Mouse (Mus musculus) myocyte (in vitro differentiated cells): ENCODE data around the gene Orai3. TPM values are rescaled to one million over a fixed set of nuclear protein-coding genes. Genes with fewer than 3 reads are reported as not detected.

Source experiments
- H3K27me3 ChIP-seq: one replicate; pipeline ENCODE4 v1.6.1; 2011; ENCODE audit not compliant: control insufficient read depth, insufficient read depth, insufficient read length
- H3K36me3 ChIP-seq: one replicate; pipeline ENCODE4 v1.6.1; 2011; ENCODE audit not compliant: control insufficient read depth, insufficient read depth
- H3K4me2 ChIP-seq: one replicate; pipeline ENCODE4 v1.6.1; 2011; ENCODE audit warnings: low read depth, control low read depth
- H3K4me3 ChIP-seq: one replicate; pipeline ENCODE4 v1.5.1; 2011; ENCODE audit warnings: mild to moderate bottlenecking, control low read depth, moderate library complexity
- H3K79me2 ChIP-seq: one replicate; pipeline ENCODE4 v1.6.1; 2011; ENCODE audit not compliant: control insufficient read depth, insufficient read depth
- H3ac ChIP-seq: one replicate; pipeline ENCODE4 v1.6.1; 2011; ENCODE audit not compliant: control insufficient read depth, insufficient read length
- CEBPB ChIP-seq: IDR thresholded peaks from 2 replicates; pipeline ENCODE4 v1.6.1; 2011; ENCODE audit warnings: mild to moderate bottlenecking, moderate library complexity; ENCODE audit not compliant: poor library complexity, insufficient read depth, severe bottlenecking
- E2F4 ChIP-seq: IDR thresholded peaks from one replicate; pipeline ENCODE4 v1.6.1; 2011; ENCODE audit warnings: mild to moderate bottlenecking, control low read depth, moderate library complexity; ENCODE audit not compliant: insufficient read depth
- MAX ChIP-seq: IDR thresholded peaks from one replicate; pipeline ENCODE4 v1.6.1; 2011; ENCODE audit warnings: low read depth, mild to moderate bottlenecking, control low read depth
- MYOD1 ChIP-seq, 3 experiments: IDR thresholded peaks; one replicate each; pipeline ENCODE4 v1.6.1; 2011; ENCODE audit warnings: control low read depth in 2 of 3, low read depth in 2 of 3, mild to moderate bottlenecking in 2 of 3, moderate library complexity in 1 of 3; ENCODE audit not compliant: insufficient read length in 2 of 3, control insufficient read depth in 1 of 3
- MYOG ChIP-seq, 3 experiments: IDR thresholded peaks; one replicate each; pipeline ENCODE4 v1.6.1; 2011; ENCODE audit warnings: control low read depth in 2 of 3, low read depth in 2 of 3, mild to moderate bottlenecking in 2 of 3; ENCODE audit not compliant: insufficient read length in 2 of 3, control insufficient read depth in 1 of 3, insufficient read depth in 1 of 3
- POLR2A ChIP-seq: IDR thresholded peaks from one replicate; pipeline ENCODE4 v1.6.1; 2011; ENCODE audit warnings: low read depth, mild to moderate bottlenecking, control low read depth, moderate library complexity; ENCODE audit not compliant: insufficient read length
- POLR2AphosphoS2 ChIP-seq: IDR thresholded peaks from one replicate; pipeline ENCODE4 v1.6.1; 2011; ENCODE audit warnings: low read depth, control low read depth; ENCODE audit not compliant: insufficient read length
- REST ChIP-seq: IDR thresholded peaks from one replicate; pipeline ENCODE4 v1.6.1; 2011; ENCODE audit warnings: mild to moderate bottlenecking, control low read depth, moderate library complexity; ENCODE audit not compliant: insufficient read depth, insufficient read length
- SRF ChIP-seq: IDR thresholded peaks from one replicate; pipeline ENCODE4 v1.6.1; 2011; ENCODE audit warnings: low read depth; ENCODE audit not compliant: control insufficient read depth, insufficient read length
- TCF12 ChIP-seq: IDR thresholded peaks from one replicate; pipeline ENCODE4 v1.6.1; 2011; ENCODE audit warnings: mild to moderate bottlenecking, control low read depth; ENCODE audit not compliant: poor library complexity, insufficient read depth, severe bottlenecking
- TCF3 ChIP-seq: IDR thresholded peaks from one replicate; pipeline ENCODE4 v1.6.1; 2011; ENCODE audit warnings: low read depth, control low read depth; ENCODE audit not compliant: insufficient read length
- USF1 ChIP-seq: IDR thresholded peaks from one replicate; pipeline ENCODE4 v1.6.1; 2011; ENCODE audit warnings: low read depth, mild to moderate bottlenecking, control low read depth, moderate library complexity
- polyA plus RNA-seq: library from polyadenylated mRNA; unstranded; fragments of >200 nt; fragmentation: generic; extraction: Trizol; gene quantifications from one replicate; pipeline ENCODE4 v1.2.1, GENCODE M21; 2012; ENCODE audit warnings: missing spikeins

The Orai3 gene
- polyA plus RNA-seq, 1 experiment: 16.3 TPM

- Histone ChIP-seq H3K27me3 (no peaks in the 10 kb centered on the region), H3K79me2 (no peaks in the 10 kb centered on the region), H3K4me2 (no peak overlapping the region), H3K4me3 (no peak overlapping the region), H3K36me3 (peaks cover 29% of the 10 kb centered on the region), H3ac (no peak overlapping the region)
- TF ChIP-seq POLR2AphosphoS2 (no peak), MAX (no peak), POLR2A (no peak), E2F4 (no peak), CEBPB (no peak), MYOD1 (IDR thresholded peaks at IDR 0.05; ENCODE audit: control insufficient read depth in 1 of 3, insufficient read length in 2 of 3, low read depth in 2 of 3) (no peak), USF1 (no peak), REST (no peak), SRF (no peak), TCF3 (no peak), TCF12 (no peak), MYOG (IDR thresholded peaks at IDR 0.05; ENCODE audit: control insufficient read depth in 1 of 3, insufficient read depth in 1 of 3, insufficient read length in 2 of 3, low read depth in 2 of 3) (no peak)
Observed at GRCm38 (mm10) chr7:127797076-127797845, 27.6 kb downstream of the Orai3 start.

GRCm38 (mm10) chr7:127798591-127798990 is 29.0 kb downstream of the Orai3 start:
- Histone ChIP-seq H3K4me3 (no peak overlapping the region), H3K36me3 (peaks cover 16% of the 10 kb centered on the region), H3K79me2 (no peaks in the 10 kb centered on the region), H3ac (no peak overlapping the region), H3K27me3 (no peaks in the 10 kb centered on the region), H3K4me2 (no peak overlapping the region)
- TF ChIP-seq TCF12 (no peak), POLR2AphosphoS2 (no peak), MYOD1 (IDR thresholded peaks at IDR 0.05; ENCODE audit: control insufficient read depth in 1 of 3, insufficient read length in 2 of 3, low read depth in 2 of 3) (no peak), USF1 (no peak), MYOG (IDR thresholded peaks at IDR 0.05; ENCODE audit: control insufficient read depth in 1 of 3, insufficient read depth in 1 of 3, insufficient read length in 2 of 3, low read depth in 2 of 3) (no peak), MAX (no peak), REST (no peak), TCF3 (no peak), E2F4 (no peak), SRF (no peak), CEBPB (no peak), POLR2A (no peak)

GRCm38 (mm10) chr7:127799211-127799610 is 29.6 kb downstream of the Orai3 start:
- Histone ChIP-seq H3K36me3 (peaks cover 16% of the 10 kb centered on the region), H3K4me2 (no peak overlapping the region), H3ac (no peak overlapping the region), H3K4me3 (no peak overlapping the region), H3K27me3 (no peaks in the 10 kb centered on the region), H3K79me2 (no peaks in the 10 kb centered on the region)
- TF ChIP-seq POLR2AphosphoS2: no peak
- no peak for TF ChIP-seq CEBPB
- no peak for TF ChIP-seq MAX
- no peak for TF ChIP-seq E2F4
- no peak for TF ChIP-seq TCF3
- TF ChIP-seq SRF: no peak
- no peak for TF ChIP-seq REST
- no peak for TF ChIP-seq TCF12
- no peak for TF ChIP-seq MYOD1 (IDR thresholded peaks at IDR 0.05; ENCODE audit: control insufficient read depth in 1 of 3, insufficient read length in 2 of 3, low read depth in 2 of 3)
- TF ChIP-seq USF1: no peak
- no peak for TF ChIP-seq MYOG (IDR thresholded peaks at IDR 0.05; ENCODE audit: control insufficient read depth in 1 of 3, insufficient read depth in 1 of 3, insufficient read length in 2 of 3, low read depth in 2 of 3)
- no peak for TF ChIP-seq POLR2A

- H3K36me3 ChIP-seq: peaks cover 14% of the 10 kb centered on the region
- no peak overlapping the region for H3ac ChIP-seq
- H3K4me3 ChIP-seq: no peak overlapping the region
- H3K27me3 ChIP-seq: no peaks in the 10 kb centered on the region
- TF ChIP-seq MYOG (IDR thresholded peaks at IDR 0.05; ENCODE audit: control insufficient read depth in 1 of 3, insufficient read depth in 1 of 3, insufficient read length in 2 of 3, low read depth in 2 of 3) (no peak), SRF (no peak), POLR2A (no peak), E2F4 (no peak), REST (no peak), CEBPB (no peak), TCF3 (no peak), MYOD1 (IDR thresholded peaks at IDR 0.05; ENCODE audit: control insufficient read depth in 1 of 3, insufficient read length in 2 of 3, low read depth in 2 of 3) (no peak), USF1 (no peak), TCF12 (no peak), POLR2AphosphoS2 (no peak), MAX (no peak)
- H3K4me2 ChIP-seq: no peak overlapping the region
- H3K79me2 ChIP-seq: no peaks in the 10 kb centered on the region
Observed at GRCm38 (mm10) chr7:127799738-127800137, 30.1 kb downstream of the Orai3 start.
